Mouse (Mus musculus): ENCODE results near the gene Suds3.

The Suds3 gene

DNA sequence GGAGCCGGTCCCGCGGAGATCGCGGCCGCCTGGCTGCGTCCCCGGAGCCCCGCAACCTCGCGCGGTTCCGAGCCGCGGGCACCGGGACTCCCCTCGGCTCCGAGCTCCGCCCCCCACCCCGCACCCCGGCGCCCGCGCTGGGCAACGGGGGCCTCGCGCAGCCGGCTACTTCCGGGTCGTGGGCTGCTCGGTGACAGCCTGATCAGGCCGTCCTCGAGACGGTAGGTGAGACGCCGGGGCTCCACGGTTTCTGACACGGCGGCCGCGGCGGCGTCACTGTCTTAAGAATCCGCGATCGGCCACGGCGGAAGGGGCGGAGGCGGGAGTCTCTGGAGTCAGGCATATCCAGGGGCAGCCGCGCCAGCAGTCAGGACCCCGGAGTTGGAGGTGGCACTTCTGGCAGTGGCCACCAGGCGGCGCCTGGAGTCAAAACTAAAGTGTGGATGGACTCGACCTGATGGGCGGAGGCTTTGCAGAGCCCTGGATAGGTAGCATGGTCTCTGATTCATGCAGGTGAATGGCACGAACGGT is at the start of gene Suds3:
TSS of gene Suds3 (minus strand) at position 278 of the 531 bp plus-strand sequence.
- in situ Hi-C loops (cut with MboI), result loop anchor here (5.0 to 10.0 kb wide), 2 partner anchors 46 to 169 kb away; partner anchors contain the start of gene Pebp1

DNA sequence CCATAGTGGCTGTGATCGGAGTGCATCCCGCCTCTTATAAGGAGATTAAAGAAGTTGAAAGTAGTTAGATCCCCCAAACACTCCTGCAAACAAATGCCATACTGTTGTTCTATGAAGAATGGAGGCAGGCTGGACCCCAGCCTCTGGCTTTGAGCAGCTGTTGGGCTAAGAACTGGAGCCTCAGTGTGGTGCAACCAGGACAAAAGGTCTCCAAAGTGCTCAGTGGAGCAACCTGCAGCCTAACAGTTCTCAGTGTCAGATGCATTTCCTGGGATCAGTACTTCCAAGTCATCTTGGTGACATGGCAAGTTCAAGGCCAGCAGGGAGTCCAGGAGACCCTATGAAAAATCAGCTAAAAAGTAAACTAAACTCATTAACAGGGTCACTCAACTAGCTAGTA is 49.0 kb upstream of the Suds3 start:
- in situ Hi-C loops (cut with MboI), result loop anchor here (5.0 kb wide), 1 partner anchor 48 kb away; the partner anchor contains the start of gene Suds3

DNA sequence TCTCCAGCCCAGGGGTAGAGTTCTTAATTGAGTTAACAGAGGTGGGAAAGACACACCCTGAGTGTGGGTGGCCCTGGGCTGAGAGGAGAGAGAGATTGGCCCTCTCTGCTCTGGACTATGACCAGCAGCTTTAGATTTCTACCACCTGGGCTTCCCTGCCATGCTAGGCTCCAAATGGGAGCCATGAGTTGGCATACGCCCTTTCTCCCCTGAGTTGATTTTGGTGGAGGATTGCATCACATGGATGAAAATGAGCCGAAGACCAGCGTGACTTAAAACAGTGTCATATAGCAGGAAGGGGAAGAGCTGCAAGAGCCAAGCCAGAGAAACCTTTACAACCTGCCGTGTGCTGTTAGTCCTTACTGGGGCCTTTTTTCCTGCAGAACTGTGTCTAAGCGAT is 48.6 kb upstream of the Suds3 start:
- in situ Hi-C loops (cut with MboI), result loop anchor here (5.0 kb wide), 1 partner anchor 47 kb away; the partner anchor contains the start of gene Suds3

DNA sequence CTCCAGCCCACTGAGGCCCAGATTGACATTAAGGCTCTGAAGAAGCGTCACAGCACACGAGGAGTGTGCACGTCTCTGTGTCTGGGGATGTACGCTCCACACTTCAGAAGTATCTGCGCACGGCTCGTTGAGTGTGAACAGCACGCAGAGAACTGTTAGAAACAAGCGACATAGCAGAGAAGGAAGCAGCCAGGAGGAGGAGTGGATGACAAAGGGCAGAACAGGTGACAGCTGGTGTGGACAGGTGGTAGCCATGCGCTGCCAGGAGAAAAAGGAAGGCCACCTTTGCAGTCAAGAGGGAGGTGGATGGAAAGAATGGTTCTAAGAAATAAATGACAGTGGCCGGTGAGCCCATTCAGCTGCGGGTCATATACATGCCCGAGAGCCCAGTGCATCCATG is 47.9 kb upstream of the Suds3 start:
- in situ Hi-C loops (cut with MboI), result loop anchor here (5.0 kb wide), 1 partner anchor 46 kb away; the partner anchor contains the start of gene Suds3

DNA sequence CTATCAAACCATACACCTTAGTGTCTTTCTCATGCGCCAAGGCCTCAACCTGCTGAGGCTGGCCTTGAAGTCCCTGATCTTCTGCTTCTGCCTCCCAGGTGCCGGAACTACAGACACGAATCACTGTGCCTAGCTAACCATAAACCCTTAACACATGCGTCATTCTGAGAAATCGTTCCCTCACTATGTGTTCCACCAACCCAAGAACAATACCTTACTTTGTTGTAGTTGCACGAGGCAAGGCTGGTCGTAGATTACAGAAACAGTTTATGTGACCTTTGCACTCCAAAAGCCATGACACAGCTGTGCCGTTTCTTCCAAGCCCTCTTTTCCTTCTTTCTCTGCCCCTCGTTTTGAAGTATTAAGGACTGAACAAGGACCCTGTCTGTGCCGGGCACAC is 44.6 kb upstream of the Suds3 start:
- in situ Hi-C loops (cut with MboI), result loop anchor here (5.0 kb wide), 1 partner anchor 43 kb away; the partner anchor contains the start of gene Suds3

DNA sequence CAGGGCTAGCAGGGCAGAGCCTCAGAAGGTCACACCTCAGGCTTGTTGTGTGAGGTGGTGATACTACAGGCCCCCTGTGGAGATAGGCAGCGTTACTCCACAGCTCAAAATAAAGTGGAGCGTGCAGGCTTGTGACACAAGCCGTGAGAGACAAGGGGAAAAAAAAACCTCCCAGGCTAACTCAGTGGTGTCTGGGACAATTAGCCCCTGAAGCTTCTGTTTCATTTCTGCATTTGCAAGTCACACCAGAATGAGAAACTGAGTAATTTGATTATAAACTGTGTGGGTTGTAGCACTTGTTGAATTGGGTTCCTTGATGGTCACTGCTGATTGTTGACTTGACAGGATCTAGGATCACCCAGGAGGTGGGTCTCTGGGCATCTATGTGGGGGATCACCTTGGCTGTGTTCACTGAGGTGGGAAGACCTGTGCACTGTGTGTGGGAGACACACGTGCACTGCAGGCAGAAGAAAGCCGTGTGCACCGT is 43.9 kb upstream of the Suds3 start:
- in situ Hi-C loops (cut with MboI), result loop anchor here (5.0 kb wide), 1 partner anchor 43 kb away; the partner anchor contains the start of gene Suds3

DNA sequence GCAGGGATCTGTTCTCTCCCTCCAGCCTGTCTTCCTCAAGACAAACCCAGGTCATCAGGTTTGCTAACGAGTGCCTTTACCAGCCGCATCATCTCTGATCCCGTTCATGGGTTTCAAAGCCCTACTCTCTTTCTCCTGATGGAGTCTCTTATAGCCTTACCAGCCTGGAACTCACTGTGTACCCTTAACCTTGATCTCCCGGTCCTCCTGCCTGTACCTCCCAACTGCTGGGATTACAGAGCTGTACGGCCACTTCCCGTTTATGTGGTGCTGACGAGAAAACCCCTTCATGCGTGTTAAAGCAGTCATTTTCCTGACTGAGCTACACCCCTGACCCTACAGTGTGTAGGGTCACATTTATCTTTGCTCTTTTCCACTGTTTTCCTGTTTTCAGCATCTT is 43.4 kb upstream of the Suds3 start:
- in situ Hi-C loops (cut with MboI), result no loop called here

DNA sequence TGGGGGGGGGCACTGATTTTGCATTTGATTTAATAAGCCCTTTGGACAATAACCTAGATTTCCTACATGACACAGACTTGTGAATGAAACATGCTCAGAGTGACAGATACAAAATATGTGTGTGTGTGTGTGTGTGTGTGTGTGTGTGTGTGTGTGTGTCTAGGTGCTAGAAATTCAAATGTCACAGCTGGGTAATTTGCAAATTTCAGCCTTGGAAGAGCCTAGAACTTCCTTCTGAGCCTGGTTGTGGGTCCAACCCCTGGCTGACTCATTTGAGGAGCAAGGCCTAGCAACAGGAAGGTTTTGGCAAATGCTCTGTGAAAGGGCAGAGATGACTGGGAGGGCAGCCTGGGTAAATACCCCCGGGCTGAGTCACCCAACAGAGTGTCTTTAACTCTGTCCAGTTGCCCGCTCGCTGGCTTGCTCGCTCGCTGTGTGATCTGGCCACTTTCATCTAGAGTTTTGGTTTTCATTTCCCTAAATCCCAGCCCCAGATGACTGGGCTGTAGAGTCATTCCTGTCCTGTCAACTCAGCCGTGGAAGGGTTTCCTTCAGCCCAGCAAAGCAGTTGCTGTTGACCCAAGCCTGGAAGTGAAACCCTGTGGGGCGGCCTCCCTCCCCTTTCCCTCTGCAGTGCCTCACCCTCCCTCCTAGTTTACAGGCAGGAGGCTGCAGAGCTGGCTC is 42.6 kb upstream of the Suds3 start:
- in situ Hi-C loops (cut with MboI), result no loop called here

DNA sequence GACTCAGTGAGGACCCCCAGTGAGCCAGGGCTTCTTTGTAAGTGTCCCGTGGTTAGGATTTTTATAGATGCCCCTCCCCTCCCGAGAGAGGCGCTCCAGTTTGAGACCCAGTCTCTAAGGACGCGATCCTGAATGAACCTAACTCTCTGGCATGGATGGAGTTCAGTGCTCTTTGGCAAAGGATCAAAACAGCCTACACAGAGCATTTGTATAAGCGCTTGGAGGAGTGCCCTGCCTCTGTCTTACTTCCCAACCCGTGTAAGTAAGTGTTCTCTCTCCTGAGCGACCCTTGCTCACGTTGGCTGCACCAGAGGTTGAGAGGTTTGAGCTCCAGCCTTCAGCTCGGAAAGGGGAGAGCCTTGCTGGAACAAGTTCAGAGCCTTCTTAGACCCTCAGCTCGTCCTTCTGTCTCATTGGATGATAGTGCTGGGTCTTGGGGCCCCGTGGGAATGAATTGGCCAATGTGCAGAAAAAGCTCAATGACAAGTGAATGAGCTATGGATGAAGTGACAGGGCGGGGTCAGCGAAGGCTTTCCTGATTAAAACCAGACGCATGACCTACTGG is 37.7 kb upstream of the Suds3 start:
- in situ Hi-C loops (cut with MboI), result no loop called here

DNA sequence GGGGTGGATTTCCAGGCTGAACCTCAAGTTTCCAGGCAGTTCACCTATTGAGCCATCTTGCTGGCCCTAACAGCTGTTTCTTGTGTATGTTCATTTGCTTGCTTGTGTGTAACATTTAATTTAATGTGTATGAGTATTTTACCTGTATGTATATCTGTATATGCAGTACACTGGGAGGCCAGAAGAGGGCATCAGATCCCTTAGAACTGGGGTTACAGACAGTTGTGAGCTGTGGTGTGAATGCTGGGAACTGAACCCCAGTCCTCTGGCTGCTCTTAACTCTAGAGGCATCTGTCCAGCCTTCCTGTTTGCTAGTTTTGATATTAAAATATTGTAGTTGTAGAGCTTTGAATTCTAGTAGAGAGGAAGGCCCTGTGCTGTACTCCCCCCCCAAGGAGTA is 37.0 kb upstream of the Suds3 start:
- in situ Hi-C loops (cut with MboI), result no loop called here

DNA sequence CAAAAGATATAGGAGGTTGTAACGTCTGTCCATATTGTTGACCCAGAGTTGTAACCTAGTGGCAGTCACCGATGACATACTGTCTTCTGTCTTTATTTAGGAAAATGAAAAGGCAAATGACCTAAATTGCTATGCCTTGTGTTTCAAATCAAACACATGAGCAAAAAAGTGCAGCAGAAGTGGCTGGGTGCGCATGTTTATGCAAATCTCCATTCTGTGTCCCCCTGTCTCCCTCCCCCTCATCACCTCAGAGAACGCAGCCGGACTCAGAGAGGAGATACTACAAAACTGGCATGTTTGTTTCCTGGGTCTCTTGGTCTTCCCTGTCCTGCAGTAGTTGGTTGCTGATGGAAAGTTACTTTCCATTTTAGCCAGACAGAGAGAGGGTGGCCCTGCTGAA is 34.2 kb upstream of the Suds3 start:
- in situ Hi-C loops (cut with MboI), result no loop called here

DNA sequence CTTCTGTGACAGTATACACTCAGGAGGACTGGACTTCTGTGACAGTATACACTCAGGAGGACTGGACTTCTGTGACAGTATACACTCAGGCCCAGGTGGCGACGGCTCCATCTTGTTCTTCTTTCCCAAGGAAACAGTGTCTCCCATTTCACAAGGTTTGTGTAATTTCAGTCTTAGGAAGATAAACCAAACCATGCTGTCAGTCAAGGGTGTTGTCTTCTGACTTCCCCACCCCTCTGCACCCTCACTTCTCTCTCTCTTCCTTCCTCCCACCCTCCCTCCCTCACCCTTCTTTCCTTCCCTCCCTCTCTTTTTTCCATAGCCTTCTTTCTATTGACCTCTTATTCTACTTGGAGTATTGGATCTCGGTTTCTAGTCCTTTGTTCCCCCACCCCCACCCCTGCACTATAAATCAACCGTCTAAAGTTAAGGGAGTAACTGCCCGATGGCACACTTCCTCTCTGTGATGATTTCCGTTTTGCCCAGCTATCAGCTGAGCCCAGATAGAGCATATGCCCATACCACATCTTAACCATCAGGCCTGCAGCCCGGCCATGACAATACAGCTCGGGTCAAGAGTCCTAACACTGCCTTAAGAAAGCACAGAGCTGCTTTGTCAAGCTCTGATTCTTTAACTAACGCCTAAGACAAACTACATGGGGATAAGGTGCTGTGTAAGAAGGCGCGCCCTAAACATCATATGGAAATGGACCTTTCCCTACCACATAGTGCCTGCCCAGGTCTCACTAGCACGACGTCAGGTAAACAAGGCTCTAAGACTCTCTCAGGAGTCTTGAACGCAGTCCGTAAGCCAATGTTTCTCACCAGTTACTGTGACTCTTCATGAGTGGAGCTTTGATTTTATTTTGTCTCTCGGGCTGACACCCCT is 33.4 kb upstream of the Suds3 start:
- in situ Hi-C loops (cut with MboI), result no loop called here

DNA sequence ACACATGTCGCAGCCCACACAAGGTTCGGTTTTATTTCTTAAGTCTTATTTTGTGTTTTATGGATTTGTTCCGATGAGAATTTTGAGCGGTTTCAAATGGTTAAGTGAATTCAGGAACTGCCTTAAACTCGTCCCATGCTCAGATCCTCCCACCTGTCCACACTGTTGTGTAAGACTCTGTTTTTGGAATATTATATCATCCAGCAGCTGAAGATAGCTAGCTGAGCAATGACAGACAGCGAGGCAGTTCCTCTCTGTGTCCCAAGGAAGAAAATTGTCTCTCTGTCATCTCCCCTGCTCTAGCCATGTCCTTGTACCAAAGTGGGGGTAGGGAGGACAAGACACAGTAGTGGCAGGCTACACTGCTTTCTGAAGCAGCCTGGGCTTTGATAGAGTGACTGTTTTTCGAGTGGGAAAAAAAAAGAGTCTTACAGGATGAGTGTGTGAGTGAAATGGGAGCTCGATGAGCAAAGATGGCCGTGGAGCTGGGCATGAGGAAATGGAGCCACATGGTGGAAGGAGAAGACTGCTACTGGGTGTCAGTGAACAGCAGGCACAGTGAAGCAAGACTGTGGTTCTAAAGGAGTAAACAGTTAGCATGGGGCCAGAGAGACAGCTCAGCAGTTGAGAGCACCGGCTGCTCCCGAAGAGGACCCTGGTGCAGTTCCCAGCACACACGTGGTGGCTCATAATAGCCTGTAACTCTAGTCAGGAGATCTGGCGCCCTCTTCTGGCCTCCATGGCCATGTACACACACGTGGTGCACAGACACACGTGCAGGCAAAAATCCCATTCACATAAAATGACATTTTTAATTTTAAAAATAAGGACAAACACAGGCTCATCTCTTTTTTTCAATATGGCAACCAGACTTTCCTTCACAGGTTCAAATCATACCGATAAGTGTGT is 31.5 kb upstream of the Suds3 start:
- in situ Hi-C loops (cut with MboI), result no loop called here

DNA sequence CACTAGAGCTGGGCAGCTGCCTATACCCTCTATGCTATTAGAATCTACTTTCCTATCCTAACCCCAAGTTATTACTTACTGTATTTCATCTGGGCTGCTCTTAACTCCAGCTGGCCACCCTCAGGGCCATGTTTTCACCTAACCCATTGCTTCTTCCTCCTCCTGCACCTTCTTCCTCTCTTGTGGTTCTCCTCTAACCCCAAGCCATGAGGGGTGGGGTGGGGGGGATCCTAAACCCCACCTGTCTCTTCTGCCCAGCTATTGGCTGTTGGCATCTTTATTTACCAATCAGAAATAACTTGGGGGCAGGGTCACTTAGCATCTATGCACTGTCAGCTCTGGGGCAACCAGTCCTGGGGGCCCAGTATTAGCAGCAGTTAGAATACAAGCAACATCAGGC is 30.3 kb upstream of the Suds3 start:
- in situ Hi-C loops (cut with MboI), result no loop called here

DNA sequence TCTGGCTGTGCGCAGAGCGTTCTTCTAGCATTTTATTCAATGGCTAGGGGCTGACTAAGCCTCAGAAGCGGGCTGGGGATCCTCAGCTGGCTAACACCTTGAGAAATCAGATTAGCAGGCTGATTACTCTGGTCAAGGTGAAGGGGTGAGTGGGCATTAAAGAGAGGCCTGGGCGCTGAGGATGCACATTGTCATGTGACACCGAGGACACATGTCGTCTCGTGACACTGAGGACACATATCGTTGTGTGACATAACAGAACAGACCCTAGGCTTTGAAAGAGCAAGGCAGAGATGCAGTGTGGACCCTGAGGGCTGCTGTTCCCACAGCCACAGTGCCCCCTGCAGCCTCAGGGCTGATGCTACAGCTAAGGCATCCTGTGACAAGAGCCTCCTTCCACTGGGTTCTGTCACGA is 27.8 kb upstream of the Suds3 start:
- in situ Hi-C loops (cut with MboI), result no loop called here

DNA sequence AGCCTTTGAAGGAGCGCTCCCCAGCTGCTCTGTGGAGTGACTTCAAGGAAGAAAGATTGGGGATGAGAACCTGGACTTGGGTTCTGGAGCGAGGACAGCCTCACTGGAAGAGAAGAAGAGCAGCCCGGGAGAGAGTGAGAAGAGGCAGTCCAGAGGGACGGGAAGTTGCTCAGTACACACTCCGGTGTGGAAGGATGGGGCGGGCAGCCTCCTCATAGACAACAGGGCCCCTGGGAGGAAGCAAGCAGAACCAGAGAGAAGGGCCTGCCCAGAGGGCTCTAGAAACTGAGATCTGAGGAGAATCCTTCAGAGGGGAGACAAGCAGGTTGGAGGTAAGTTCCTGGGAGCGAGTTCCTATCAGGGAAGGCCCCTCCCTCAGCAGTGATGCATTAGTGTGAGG is 24.5 kb upstream of the Suds3 start:
- in situ Hi-C loops (cut with MboI), result no loop called here

DNA sequence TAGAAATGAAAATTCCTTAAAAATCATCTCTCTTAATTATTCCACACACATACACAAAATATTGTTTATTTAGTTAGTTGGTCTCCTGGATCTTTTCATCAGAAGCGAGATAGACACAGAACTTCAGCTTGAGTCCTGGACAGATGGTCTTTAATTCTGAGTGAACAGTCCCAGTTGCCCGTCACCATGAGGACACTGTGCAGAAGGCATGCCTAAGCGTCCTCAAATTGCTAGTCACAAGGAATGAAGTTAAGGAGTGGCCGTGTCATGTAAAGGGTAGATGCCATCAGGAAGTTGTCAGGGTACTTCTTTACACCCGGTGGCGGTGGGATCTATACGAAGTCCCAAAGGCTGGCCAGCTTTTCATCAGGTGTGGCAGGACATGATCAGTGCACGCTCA is 23.9 kb upstream of the Suds3 start:
- in situ Hi-C loops (cut with MboI), result no loop called here

DNA sequence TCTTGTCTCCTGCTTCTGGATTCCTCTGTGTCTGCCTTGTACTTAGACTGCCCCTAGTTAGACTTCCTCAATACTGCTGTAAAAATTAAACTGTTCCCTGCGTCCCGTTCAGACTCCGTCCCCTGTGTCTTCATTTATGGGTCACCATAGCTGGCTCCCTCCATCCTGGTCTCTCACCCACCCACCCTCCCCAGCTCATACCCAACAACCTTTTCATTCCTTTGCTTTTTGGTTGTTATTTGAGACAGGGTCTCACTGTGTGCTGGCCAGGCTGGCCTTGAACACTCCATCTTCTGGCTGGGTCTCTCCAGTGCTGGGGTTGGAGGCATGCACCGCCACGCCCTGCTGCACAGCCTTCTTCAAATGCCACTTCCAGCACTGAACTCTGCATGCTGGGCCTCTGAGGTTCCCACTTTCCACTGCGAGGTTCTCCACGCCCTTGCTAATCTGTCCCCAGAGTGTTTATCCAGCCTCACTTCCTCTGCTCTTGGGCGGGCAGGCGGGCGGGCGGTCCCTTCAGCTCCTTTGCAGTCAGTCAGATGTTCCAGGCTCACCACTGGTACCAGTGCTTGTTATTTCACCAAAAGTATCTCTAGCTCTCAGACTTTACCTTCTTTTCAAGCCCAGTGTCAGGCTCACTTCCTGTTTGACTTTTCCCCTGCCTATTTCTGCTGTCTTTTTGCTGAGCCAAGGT is 22.5 kb upstream of the Suds3 start:
- in situ Hi-C loops (cut with MboI), result no loop called here

DNA sequence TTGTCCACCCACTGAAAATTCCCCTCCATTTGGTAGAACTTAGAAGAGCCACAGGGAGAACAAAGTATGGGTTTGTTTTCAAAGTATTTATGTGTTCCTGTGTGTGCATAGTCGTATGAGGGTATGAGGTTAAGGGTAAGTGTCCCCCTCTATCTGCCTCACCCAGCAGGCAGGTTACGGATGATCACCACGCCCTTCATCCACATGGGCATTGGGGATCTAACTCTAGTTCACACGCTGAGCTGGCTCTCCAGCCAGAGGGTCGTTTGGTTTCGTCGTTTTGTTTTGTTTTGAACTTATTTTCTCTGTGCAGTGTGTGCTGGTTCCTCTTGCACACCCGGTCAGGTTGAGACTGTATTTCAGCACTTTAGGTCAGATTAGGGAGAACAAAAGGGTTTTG is 21.7 kb upstream of the Suds3 start:
- in situ Hi-C loops (cut with MboI), result no loop called here

DNA sequence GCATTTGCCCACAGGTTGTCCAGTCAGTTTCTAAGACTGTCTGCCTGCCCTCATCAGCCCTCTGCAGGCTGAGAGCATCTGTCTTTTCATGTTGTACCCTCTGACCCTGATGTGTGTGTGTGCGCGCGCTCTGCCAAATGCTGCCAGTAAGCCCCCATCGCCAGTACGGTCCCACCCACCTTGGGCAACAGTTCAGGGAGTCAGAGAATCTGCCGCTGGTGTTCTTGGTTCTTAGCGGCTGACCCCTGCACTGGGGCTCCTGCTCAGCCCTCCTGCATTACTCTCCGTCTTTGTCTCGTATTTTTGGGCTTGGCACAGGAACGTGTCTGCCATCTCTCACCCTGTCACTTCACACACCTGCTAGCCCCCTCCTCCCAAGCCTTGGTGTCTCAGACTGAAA is 21.1 kb upstream of the Suds3 start:
- in situ Hi-C loops (cut with MboI), result no loop called here

All from mature B cell (primary cell).